Mouse (Mus musculus) lung, embryonic 16.5 days (tissue): ENCODE data around the gene Usp24. TPM values are rescaled to one million over a fixed set of nuclear protein-coding genes. Genes with fewer than 3 reads are reported as not detected.

Source experiments
- ATAC-seq: fragments of 200-750 bp; cut with Nextera tagmentation; 2 replicates; pipeline ENCODE4 v1.8.0; 2017; ENCODE audit warnings: low read depth, mild to moderate bottlenecking, moderate library complexity
- H3K27ac ChIP-seq: fragments of 300-500 bp; sonication (generic); 2 replicates; pipeline ENCODE4 v1.5.1; 2014; ENCODE audit warnings: mild to moderate bottlenecking, control low read depth, low read length
- H3K27me3 ChIP-seq: fragments of 300-500 bp; sonication (generic); 2 replicates; pipeline ENCODE4 v1.6.1; 2014; ENCODE audit warnings: low read depth, low read length, mixed read lengths; ENCODE audit not compliant: control insufficient read depth, insufficient read depth
- H3K36me3 ChIP-seq: fragments of 300-500 bp; sonication (generic); 2 replicates; pipeline ENCODE4 v1.6.1; 2014; ENCODE audit warnings: low read length; ENCODE audit not compliant: control insufficient read depth, insufficient read depth
- H3K4me1 ChIP-seq: fragments of 300-500 bp; sonication (generic); replicated peaks from 2 replicates; pipeline ENCODE4 v1.6.1; 2014; ENCODE audit warnings: low read length, mixed read lengths; ENCODE audit not compliant: control insufficient read depth, insufficient read depth
- H3K4me2 ChIP-seq: fragments of 300-500 bp; sonication (generic); 2 replicates; pipeline ENCODE4 v1.6.1; 2014; ENCODE audit warnings: low read depth, low read length, control low read depth
- H3K4me3 ChIP-seq: fragments of 300-500 bp; sonication (generic); 2 replicates; pipeline ENCODE4 v1.5.1; 2014; ENCODE audit warnings: mild to moderate bottlenecking, low read length, control low read depth
- H3K9ac ChIP-seq: fragments of 300-500 bp; sonication (generic); 2 replicates; pipeline ENCODE4 v1.6.1; 2014; ENCODE audit warnings: low read length, control low read depth
- H3K9me3 ChIP-seq: fragments of 300-500 bp; sonication (generic); 2 replicates; pipeline ENCODE4 v1.6.1; 2016; ENCODE audit warnings: low read length; ENCODE audit not compliant: control insufficient read depth
- WGBS: fragments of 180-500 bp; shearing (Covaris S2); extraction: QIAGEN DNeasy Blood & Tissue Kit; methylation state at CpG from one replicate; pipeline ENCODE4 v1.1.7; 2014; 5-methylcytosine and 5-hydroxymethylcytosine counted together
- polyA plus RNA-seq: library from polyadenylated mRNA; unstranded; fragments of >200 nt; fragmentation: Nextera tagmentation; extraction: Ambion mirVana; gene quantifications from 2 replicates; pipeline ENCODE4 v1.2.1, GENCODE M21; 2015

The Usp24 gene
- polyA plus RNA-seq, 1 experiment from 2014 or later, result 4.4 TPM

GRCm38 (mm10) chr4:106483215-106483727 lies 167.3 kb downstream of the Usp24 start:
- ATAC-seq, result no peak
- 45% methylated on average over 7 of the region's 7 CpGs for WGBS
- Histone ChIP-seq H3K27me3 (no peaks in the 10 kb centered on the region), H3K4me3 (no peak overlapping the region), H3K9ac (no peak overlapping the region), H3K4me2 (no peak overlapping the region), H3K9me3 (no peaks in the 10 kb centered on the region), H3K4me1 (no peaks in the 10 kb centered on the region), H3K36me3 (no peaks in the 10 kb centered on the region), H3K27ac (no peak overlapping the region)

DNA sequence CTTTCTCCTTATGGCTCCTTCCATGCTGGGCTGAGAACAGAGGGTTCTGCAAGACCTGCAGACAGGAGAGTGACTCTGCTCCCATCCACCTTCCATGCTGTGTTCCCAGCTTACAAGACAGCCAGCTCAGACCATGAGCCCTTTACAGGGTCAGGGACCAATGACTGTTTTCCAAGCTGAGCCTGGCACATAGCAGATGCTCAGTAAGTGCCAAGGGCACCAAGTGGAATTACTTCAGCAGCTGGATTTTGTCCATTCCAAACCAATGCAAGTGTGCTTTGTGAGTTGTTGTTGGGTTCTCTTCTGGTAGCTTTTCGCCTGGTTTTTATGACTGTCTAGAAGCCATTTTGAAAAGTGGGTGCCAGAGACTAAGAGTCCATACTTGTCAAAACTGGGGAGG lies 167.8 kb downstream of the Usp24 start:
- no peak overlapping the region for H3K4me3 ChIP-seq
- no peaks in the 10 kb centered on the region for H3K9me3 ChIP-seq
- H3K27me3 ChIP-seq, result no peaks in the 10 kb centered on the region
- no peaks in the 10 kb centered on the region for H3K36me3 ChIP-seq
- no peak overlapping the region for H3K4me2 ChIP-seq
- H3K4me1 ChIP-seq, result no peaks in the 10 kb centered on the region
- no peak overlapping the region for H3K27ac ChIP-seq
- WGBS, result 75% methylated on average over 1 of the region's 1 CpGs
- no peak for ATAC-seq
- H3K9ac ChIP-seq, result no peak overlapping the region

GRCm38 (mm10) chr4:106490620-106491019 lies 174.6 kb downstream of the Usp24 start:
- no peak overlapping the region for H3K4me3 ChIP-seq
- no peaks in the 10 kb centered on the region for H3K4me1 ChIP-seq
- no peak overlapping the region for H3K27ac ChIP-seq
- no peaks in the 10 kb centered on the region for H3K9me3 ChIP-seq
- WGBS, result 49% methylated on average over 4 of the region's 4 CpGs
- H3K36me3 ChIP-seq, result no peaks in the 10 kb centered on the region
- no peaks in the 10 kb centered on the region; the same call in 1 of the 2 replicates for H3K27me3 ChIP-seq
- no peak overlapping the region for H3K9ac ChIP-seq
- no peak overlapping the region for H3K4me2 ChIP-seq
- ATAC-seq, result 0 out of 2 replicates have a peak, but pooled peaks have one; percentile 9

Other genes with a start within 250 kb of the Usp24 start
- 1.3 and 2.7 TPM in 2 replicates for gene Pcsk9, start 148.1 kb downstream of the Usp24 start, polyA plus RNA-seq
- gene Bsnd, start 176.1 kb downstream of the Usp24 start, polyA plus RNA-seq, result not detected in 2 replicates
- 2.0 and 2.9 TPM in 2 replicates for gene Dhcr24, start 244.8 kb downstream of the Usp24 start, polyA plus RNA-seq